Mouse (Mus musculus): ENCODE results near the gene Entpd8. TPM values are rescaled to one million over a fixed set of nuclear protein-coding genes. Genes with fewer than 3 reads are reported as not detected.

Gene Entpd8
- 1.2 and 1.4 TPM in 2 replicates for polyA plus RNA-seq (2016; fragmentation: Nextera tagmentation; extraction: Ambion mirVana)

DNA sequence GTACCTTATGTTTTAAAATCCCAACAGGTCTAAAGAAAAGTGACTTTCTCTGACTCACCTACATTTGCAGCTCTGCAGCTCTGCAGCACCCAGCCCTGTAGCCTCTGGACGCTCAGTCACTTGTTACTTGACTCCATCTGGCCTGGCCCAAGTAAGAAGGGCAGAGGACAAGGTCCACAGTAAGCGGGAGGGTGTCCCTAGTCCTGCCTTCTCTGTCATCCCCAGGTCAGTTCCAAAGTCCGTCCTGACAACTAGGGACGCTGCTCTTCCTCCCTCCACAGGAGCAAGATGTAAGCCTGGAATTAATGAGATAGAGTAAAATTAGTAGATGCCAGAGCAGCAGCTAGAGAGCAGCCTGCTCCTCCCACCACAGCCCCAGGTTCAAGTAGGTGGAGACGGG lies at the start of gene Entpd8:
Gene Entpd8 (plus strand): TSS at position 229 of the 400 bp plus-strand sequence.
- 46% methylated on average over 5 of the region's 5 CpGs for WGBS (ENCODE audit: insufficient replicate concordance)
- Histone ChIP-seq H3K4me3 (no peak within 1 kb of the TSS), H3K27me3 (replicated peaks) (peaks cover 43% of the 10 kb centered on the region), H3K9me3 (replicated peaks) (no peaks in the 10 kb centered on the region), H3K4me1 (peaks cover 7% of the 10 kb centered on the region), H3K9ac (no peak within 1 kb of the TSS), H3K4me2 (peak within 1 kb of the TSS; percentile 18), H3K27ac (no peak within 1 kb of the TSS), H3K36me3 (no peaks in the 10 kb centered on the region)
- ATAC-seq, result 0 out of 2 replicates have a peak, but pooled peaks have one; percentile 42

DNA sequence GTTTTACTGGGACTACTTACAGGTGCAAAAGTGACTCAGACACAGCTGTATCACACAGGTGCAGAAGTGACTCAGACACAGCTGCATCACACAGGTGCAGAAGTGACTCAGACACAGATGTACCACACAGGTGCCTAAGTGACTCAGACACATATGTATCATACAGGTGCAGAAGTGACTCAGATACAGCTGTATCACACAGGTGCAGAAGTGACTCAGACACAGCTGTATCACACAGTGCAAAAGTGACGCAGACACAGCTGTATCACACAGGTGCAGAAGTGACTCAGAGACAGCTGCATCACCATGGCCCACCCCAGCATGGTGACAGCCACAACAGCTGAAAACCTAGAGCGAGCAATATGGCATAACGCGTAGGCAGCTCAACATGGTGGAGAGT lies 45.1 kb upstream of the Entpd8 start:
- H3K27ac ChIP-seq, result no peak overlapping the region
- no peak for ATAC-seq
- H3K4me1 ChIP-seq, result no peaks in the 10 kb centered on the region
- H3K9ac ChIP-seq, result no peak overlapping the region
- H3K27me3 ChIP-seq (replicated peaks), result no peaks in the 10 kb centered on the region
- peaks cover 54% of the 10 kb centered on the region for H3K36me3 ChIP-seq
- H3K4me2 ChIP-seq, result no peak overlapping the region
- H3K9me3 ChIP-seq (replicated peaks), result no peaks in the 10 kb centered on the region
- no peak overlapping the region for H3K4me3 ChIP-seq
- 89% methylated on average over 4 of the region's 4 CpGs for WGBS (ENCODE audit: insufficient replicate concordance)

DNA sequence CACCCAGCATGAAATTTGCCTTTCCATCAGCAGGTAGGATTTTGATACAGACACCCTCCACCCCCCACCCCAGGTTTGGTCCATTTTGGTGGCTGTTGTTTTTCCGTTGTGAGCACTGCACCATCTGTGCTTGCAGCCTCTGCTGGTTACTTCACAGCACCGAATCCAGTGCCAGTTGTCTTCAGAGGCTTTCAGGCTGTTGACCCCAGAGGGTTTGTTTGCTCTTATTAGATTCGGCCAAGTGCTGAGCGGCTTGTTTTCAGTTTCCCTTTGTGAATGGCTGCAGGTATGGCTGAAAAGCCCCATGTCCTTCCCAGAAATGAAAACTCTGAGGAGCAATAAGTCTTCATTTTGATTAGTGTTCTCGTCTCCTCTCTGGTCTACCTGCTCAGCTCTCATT lies 40.0 kb upstream of the Entpd8 start:
- Histone ChIP-seq H3K27ac (no peak overlapping the region), H3K9ac (no peak overlapping the region), H3K27me3 (replicated peaks) (no peaks in the 10 kb centered on the region), H3K4me1 (no peaks in the 10 kb centered on the region), H3K4me3 (no peak overlapping the region), H3K4me2 (no peak overlapping the region), H3K9me3 (replicated peaks) (no peaks in the 10 kb centered on the region), H3K36me3 (peaks cover 62% of the 10 kb centered on the region)
- WGBS (ENCODE audit: insufficient replicate concordance), result 78% methylated on average over 5 of the region's 5 CpGs
- ATAC-seq, result no peak

DNA sequence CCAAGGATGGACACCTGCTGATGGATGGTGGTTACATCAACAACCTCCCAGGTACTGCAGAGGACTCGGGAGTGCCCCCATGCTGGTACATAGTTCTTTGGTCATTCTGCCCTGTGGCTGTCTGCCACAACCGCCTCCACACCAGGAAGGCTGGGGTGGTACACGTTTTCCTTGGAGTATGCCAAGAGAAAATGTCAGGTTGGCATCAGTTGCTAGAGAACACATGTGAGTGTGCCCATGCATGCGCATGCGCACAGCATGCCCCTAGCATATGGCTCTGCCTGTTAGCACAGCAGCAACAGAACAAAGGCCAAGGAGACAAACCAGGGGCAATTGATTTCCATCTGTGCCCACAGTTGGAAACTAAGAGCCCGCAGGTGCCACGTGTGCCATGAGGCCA lies 29.2 kb upstream of the Entpd8 start:
- no peak overlapping the region for H3K9ac ChIP-seq
- ATAC-seq, result no peak
- no peaks in the 10 kb centered on the region for H3K9me3 ChIP-seq (replicated peaks)
- H3K36me3 ChIP-seq, result peaks cover 66% of the 10 kb centered on the region
- H3K27ac ChIP-seq, result no peak overlapping the region
- H3K4me3 ChIP-seq, result no peak overlapping the region
- H3K4me2 ChIP-seq, result no peak overlapping the region
- no peaks in the 10 kb centered on the region for H3K27me3 ChIP-seq (replicated peaks)
- peaks cover 23% of the 10 kb centered on the region for H3K4me1 ChIP-seq
- WGBS (ENCODE audit: insufficient replicate concordance), result 84% methylated on average over 7 of the region's 7 CpGs

DNA sequence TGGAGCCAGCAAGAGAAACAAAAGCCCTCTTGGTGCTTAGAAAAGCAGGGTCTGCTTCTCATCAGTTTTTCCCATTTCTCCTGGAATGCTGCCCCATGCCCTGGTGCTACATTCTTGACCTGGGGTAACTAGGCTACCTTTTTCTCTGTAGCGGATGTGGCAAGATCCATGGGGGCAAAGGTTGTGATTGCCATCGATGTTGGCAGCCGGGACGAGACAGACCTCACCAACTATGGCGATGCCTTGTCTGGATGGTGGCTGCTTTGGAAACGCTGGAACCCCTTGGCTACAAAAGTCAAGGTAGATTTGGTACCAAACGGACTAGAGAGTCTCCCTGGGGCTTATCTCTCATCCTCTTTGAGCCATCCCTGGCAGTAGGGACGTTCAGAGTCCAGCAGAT lies 28.7 kb upstream of the Entpd8 start:
- Histone ChIP-seq H3K36me3 (peaks cover 62% of the 10 kb centered on the region), H3K27me3 (replicated peaks) (no peaks in the 10 kb centered on the region), H3K9me3 (replicated peaks) (no peaks in the 10 kb centered on the region), H3K4me2 (no peak overlapping the region), H3K4me3 (no peak overlapping the region), H3K4me1 (peaks cover 28% of the 10 kb centered on the region), H3K27ac (no peak overlapping the region), H3K9ac (no peak overlapping the region)
- no peak for ATAC-seq
- WGBS (ENCODE audit: insufficient replicate concordance), result 75% methylated on average over 8 of the region's 8 CpGs

DNA sequence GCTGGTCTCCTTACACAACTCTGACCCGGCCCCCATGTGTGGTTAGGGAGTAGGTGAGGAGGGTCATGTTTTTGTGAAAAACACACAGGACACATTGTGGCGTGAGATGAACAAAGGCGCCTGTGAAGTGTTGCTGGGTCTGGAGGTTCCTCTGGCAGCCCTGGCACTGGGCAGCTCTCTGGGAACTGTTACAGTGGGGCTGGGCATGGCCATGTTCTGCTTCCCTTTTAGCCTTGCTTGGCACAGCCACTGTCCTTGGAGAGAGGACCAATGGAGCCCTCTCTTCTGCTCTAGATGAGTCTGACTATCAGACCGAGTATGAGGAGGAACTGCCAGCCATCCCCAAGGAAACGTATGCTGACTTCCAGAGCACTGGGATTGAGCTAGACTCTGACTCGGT lies 27.0 kb upstream of the Entpd8 start:
- ATAC-seq, result no peak
- H3K4me3 ChIP-seq, result no peak overlapping the region
- peaks cover 62% of the 10 kb centered on the region for H3K36me3 ChIP-seq
- no peaks in the 10 kb centered on the region for H3K27me3 ChIP-seq (replicated peaks)
- H3K27ac ChIP-seq, result no peak overlapping the region
- H3K9ac ChIP-seq, result no peak overlapping the region
- 76% methylated on average over 6 of the region's 6 CpGs for WGBS (ENCODE audit: insufficient replicate concordance)
- H3K4me2 ChIP-seq, result no peak overlapping the region
- H3K4me1 ChIP-seq, result peaks cover 41% of the 10 kb centered on the region
- no peaks in the 10 kb centered on the region for H3K9me3 ChIP-seq (replicated peaks)

DNA sequence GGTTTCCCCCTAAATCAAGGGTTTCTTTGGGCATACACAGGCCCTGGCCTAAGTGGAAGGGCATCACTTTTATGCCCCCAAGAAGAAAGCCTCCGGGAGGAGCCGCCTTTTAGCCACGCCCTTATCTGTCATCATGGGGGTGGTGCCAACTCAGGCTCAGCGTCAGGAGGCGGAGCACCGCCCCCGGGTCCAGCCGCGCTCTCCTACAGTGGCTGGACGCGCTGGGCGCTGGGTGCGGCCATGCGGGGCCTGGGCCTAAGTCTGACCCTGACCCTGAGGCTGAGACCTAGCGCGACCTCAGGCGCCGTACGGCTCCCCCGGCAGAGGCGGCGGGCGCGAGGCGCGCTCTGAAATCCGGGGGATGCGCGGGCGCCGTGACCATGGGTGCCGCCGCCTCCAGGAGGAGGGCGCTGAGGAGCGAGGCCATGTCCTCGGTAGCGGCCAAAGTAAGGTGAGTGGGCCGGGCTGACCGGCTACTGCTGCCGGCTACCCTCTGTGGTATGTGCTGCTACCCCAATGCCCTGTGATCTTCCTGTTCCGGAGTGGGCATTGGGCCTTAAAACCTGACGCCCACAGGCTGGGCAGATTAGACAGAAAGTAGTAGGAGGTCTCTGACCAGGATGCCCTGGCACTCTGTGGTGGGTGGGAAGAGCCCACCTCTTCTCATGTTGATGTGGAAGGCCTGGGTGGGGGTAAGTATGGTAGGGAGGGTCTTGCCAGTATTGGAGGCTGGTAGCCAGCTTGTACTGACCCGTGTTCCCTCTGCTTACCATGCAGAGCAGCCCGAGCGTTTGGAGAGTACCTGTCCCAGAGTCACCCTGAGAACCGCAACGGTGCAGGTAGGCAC lies 25.7 kb upstream of the Entpd8 start, which contains the start of gene Nsmf:
Gene Nsmf (plus strand): TSS at position 135 of the 847 bp plus-strand sequence.
- Histone ChIP-seq H3K27ac (peak within 1 kb of the TSS; percentile 5; the same call in 1 of the 2 replicates), H3K9me3 (replicated peaks) (no peaks in the 10 kb centered on the region), H3K4me3 (peak within 1 kb of the TSS; percentile 70), H3K9ac (peak within 1 kb of the TSS; percentile 72), H3K36me3 (peaks cover 53% of the 10 kb centered on the region), H3K27me3 (replicated peaks) (no peaks in the 10 kb centered on the region), H3K4me2 (peak within 1 kb of the TSS; percentile 81), H3K4me1 (peaks cover 51% of the 10 kb centered on the region)
- WGBS (ENCODE audit: insufficient replicate concordance), result 6% methylated on average over 47 of the region's 47 CpGs
- ATAC-seq, result peak; percentile 86

DNA sequence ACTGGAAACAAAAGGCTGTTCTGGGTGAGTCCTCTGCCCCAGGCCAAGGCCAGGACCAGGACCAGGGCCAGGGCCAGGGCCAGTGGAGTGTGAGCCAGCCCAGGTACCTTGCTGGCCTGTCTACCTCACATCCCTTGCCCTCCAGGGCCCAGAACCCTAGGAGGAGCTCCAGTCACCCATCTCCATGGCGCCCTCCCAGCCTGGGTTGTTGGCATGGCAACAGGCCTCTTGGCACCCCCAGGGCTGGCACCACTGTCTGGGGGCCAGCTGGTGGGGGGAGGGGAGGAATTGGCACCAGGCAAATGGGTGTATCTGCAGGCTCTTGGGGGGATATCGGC lies 25.1 kb upstream of the Entpd8 start:
- Histone ChIP-seq H3K36me3 (peaks cover 50% of the 10 kb centered on the region), H3K27ac (no peak overlapping the region), H3K9me3 (replicated peaks) (no peaks in the 10 kb centered on the region), H3K27me3 (replicated peaks) (no peaks in the 10 kb centered on the region), H3K4me1 (peaks cover 57% of the 10 kb centered on the region), H3K4me3 (peak overlapping the region; percentile 70), H3K9ac (peak overlapping the region; percentile 72), H3K4me2 (peak overlapping the region; percentile 81)
- 0 out of 2 replicates have a peak, but pooled peaks have one; percentile 11 for ATAC-seq
- 72% methylated on average over 2 of the region's 2 CpGs for WGBS (ENCODE audit: insufficient replicate concordance)

DNA sequence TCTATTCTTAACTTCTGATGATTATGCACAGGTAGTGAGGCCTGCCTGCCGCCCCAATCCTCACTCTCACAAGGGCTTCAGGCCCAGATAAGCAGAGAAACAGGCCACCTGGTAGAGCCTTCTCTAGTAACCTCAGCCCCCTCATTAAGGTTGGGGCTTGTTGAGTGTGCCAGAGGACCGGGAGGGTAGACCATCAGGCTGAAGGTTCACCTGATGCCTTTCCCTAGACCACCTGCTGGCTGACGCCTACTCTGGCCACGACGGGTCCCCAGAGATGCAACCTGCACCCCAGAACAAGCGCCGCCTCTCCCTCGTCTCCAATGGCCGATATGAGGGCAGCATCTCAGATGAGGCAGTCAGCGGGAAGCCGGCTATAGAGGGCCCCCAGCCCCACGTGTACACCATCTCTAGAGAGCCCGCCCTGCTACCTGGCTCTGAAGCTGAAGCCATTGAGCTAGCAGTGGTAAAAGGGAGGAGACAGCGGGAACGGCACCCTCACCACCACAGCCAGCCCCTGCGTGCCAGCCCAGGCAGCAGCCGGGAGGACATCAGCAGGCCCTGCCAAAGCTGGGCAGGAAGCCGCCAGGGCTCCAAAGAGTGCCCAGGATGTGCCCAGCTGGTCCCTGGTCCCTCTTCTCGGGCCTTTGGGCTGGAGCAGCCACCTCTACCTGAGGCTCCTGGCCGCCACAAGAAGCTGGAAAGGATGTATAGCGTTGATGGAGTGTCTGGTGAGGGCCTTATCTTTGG lies 24.5 kb upstream of the Entpd8 start:
- peaks cover 61% of the 10 kb centered on the region for H3K4me1 ChIP-seq
- H3K4me2 ChIP-seq, result peak overlapping the region; percentile 81

DNA sequence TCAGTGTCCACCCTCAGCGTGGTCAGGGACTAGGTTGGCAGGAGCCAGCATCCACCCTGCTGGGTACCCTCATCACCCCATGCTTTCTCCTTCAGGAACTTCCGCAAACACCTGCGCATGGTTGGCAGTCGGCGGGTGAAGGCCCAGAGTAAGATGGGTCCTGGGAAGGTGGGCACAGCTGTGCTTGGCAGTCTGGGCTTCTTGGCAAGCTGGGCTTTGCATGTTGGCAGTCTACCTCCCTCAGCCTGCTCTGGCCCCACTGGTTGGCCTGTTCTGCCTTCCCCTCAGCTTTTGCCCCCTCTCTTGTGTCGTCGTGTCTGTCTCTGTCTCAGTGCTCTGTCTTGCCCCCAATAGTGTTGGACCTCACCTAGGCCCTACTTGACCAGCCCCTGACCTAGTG lies 21.2 kb upstream of the Entpd8 start:
- H3K36me3 ChIP-seq, result peaks cover 26% of the 10 kb centered on the region
- WGBS (ENCODE audit: insufficient replicate concordance), result 79% methylated on average over 7 of the region's 7 CpGs
- no peak for ATAC-seq
- no peaks in the 10 kb centered on the region for H3K9me3 ChIP-seq (replicated peaks)
- H3K4me1 ChIP-seq, result peaks cover 71% of the 10 kb centered on the region
- H3K4me3 ChIP-seq, result no peak overlapping the region
- H3K27me3 ChIP-seq (replicated peaks), result no peaks in the 10 kb centered on the region
- H3K27ac ChIP-seq, result no peak overlapping the region
- H3K4me2 ChIP-seq, result no peak overlapping the region
- H3K9ac ChIP-seq, result no peak overlapping the region

More for the DNA sequence above, 24.5 kb upstream of the Entpd8 start:
- H3K9me3 ChIP-seq (replicated peaks), result no peaks in the 10 kb centered on the region
- WGBS (ENCODE audit: insufficient replicate concordance), result 83% methylated on average over 21 of the region's 21 CpGs
- peak overlapping the region; percentile 70 for H3K4me3 ChIP-seq
- no peak for ATAC-seq
- no peaks in the 10 kb centered on the region for H3K27me3 ChIP-seq (replicated peaks)
- no peak overlapping the region for H3K9ac ChIP-seq
- peaks cover 46% of the 10 kb centered on the region for H3K36me3 ChIP-seq
- H3K27ac ChIP-seq, result no peak overlapping the region

DNA sequence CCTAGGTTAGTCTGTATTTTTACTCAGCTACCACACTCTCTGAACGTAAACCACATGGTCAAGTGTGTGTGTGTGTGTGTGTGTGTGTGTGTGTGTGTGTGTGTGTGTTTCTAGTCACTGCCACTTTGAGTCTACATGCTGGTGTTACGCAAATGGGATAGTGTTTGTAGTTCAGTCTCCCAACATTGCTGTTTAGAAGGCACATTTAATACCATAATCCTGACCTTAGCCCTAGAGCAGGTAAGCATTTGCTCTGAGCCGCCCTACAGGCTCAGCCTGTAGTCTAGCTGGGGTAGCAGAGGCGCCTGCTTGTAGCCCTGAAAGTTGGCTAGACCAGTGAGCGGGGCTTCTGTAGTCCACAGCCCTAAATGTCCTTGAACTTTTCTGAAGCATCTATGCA lies 16.6 kb upstream of the Entpd8 start:
- no peak for ATAC-seq
- Histone ChIP-seq H3K9ac (no peak overlapping the region), H3K27me3 (replicated peaks) (no peaks in the 10 kb centered on the region), H3K27ac (no peak overlapping the region), H3K9me3 (replicated peaks) (no peaks in the 10 kb centered on the region), H3K4me1 (peaks cover 46% of the 10 kb centered on the region), H3K4me3 (no peak overlapping the region), H3K36me3 (peaks cover 17% of the 10 kb centered on the region), H3K4me2 (no peak overlapping the region)
- WGBS (ENCODE audit: insufficient replicate concordance), result 86% methylated on average over 5 of the region's 5 CpGs

DNA sequence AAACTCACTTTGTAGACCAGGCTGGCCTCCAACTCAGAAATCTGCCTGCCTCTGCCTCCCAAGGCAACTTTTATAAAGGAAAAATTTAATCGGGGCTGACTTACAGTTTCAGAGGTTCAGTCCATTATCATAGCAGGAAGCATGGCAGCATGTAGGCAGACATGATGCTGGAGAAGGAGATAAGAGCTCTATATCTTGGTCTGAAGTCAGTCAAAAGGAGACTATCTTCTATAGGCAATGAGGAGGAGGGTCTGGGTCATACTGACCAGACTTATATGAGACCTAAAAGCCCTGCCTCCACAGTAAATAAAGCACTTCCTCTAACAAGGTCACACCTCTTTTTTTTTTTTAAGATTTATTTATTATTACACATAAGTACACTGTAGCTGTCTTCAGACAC lies 15.8 kb upstream of the Entpd8 start:
- Histone ChIP-seq H3K36me3 (peaks cover 17% of the 10 kb centered on the region), H3K4me2 (no peak overlapping the region), H3K4me1 (peaks cover 40% of the 10 kb centered on the region), H3K4me3 (no peak overlapping the region), H3K9me3 (replicated peaks) (no peaks in the 10 kb centered on the region), H3K27me3 (replicated peaks) (no peaks in the 10 kb centered on the region), H3K27ac (no peak overlapping the region), H3K9ac (no peak overlapping the region)
- 32% methylated on average over 1 of the region's 1 CpGs for WGBS (ENCODE audit: insufficient replicate concordance)
- peak; percentile 62; the same call in 1 of the 2 replicates for ATAC-seq

Measured in liver, embryonic 12.5 days (tissue).